Mouse (Mus musculus) CH12.LX (cell line): Measurements from ENCODE around the gene Mettl24.

Source experiments
- CTCF ChIP-seq, 2 experiments: IDR thresholded peaks in 1 of 2; conservative IDR thresholded peaks in 1 of 2; 2 replicates each; pipeline ENCODE4 v1.5.1; 2011 to 2012; ENCODE audit warnings: low read depth in 2 of 2, low read length in 2 of 2, improper control_type of control experiment in 1 of 2, inconsistent platforms in 1 of 2, mild to moderate bottlenecking in 1 of 2, moderate library complexity in 1 of 2
- MAFK ChIP-seq: IDR thresholded peaks from 2 replicates; pipeline ENCODE4 v1.6.1; 2011; ENCODE audit warnings: low read length, improper control_type of control experiment; ENCODE audit not compliant: insufficient replicate concordance
- MAX ChIP-seq: IDR thresholded peaks from 2 replicates; pipeline ENCODE4 v1.6.1; 2011; ENCODE audit warnings: low read length, improper control_type of control experiment
- MYC ChIP-seq: IDR thresholded peaks from 2 replicates; pipeline ENCODE4 v1.6.1; 2011; ENCODE audit warnings: low read depth, mild to moderate bottlenecking, improper control_type of control experiment, low read length
- TCF12 ChIP-seq: IDR thresholded peaks from 2 replicates; pipeline ENCODE4 v1.6.1; 2014; ENCODE audit warnings: low read depth, mild to moderate bottlenecking, inconsistent platforms, low read length, improper control_type of control experiment

DNA sequence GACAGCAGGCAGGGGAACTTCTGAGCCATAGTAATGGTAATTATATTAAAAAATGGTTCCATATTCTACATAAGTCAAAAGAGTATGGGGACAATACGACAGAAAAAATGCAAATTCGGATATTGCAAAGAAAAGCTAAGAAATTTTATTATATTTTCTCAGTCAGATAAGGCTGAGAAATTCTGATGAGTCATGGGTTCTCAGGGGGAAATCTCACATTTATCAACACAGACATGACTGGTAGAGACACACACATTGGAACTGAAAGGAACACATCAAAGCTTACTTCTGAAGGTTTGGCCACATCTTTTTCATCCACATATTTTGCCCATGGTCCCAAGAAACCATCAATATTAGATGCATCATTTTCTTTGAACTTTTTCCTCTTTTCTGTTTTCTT, 167.6 kb downstream of the Mettl24 start:
- TF ChIP-seq MYC (no peak), CTCF (conservative IDR thresholded peaks at IDR 0.05 in 1 of 2, IDR thresholded peaks at IDR 0.05 in 1 of 2; ENCODE audit: low read depth in 2 of 2, low read length in 2 of 2) (no peak), MAFK (no peak), MAX (no peak), TCF12 (no peak)
